ENCODE assay signal across 9 mouse cellular contexts in genomic region chr19:5095887-5096474, GRCm38 (mm10). TPM values are rescaled to one million over a fixed set of nuclear protein-coding genes. Genes with fewer than 3 reads are reported as not detected.
DNase-seq lines count a peak whose midpoint lies in the region; ATAC-seq lines count a peak whose summit lies in the region.
"Had no signal": no experiment of that assay in that cellular context is flagged by ENCODE, and none has a peak within 500 bp of the region (broad histone marks: within the 10 kb centered on the region; RNA-seq: fewer than 3 reads in every experiment).

No protein-coding gene starts in this region.

- 14% methylated on average over 9 of the region's 9 CpGs for WGBS in embryonic facial prominence, embryonic 12.5 days
- WGBS in midbrain, embryonic 14.5 days = 8% methylated on average over 9 of the region's 9 CpGs

- H3K36me3 ChIP-seq in embryonic facial prominence, embryonic 12.5 days = peaks cover 47% of the 10 kb centered on the region
- peaks cover 49% of the 10 kb centered on the region for H3K36me3 ChIP-seq in midbrain, embryonic 14.5 days (ENCODE audit: control insufficient read depth, insufficient read depth, low read length)

- intact Hi-C loops in left cerebral cortex, postnatal 36 days (cut with DNase I) = loop anchor here (1.0 kb wide), 1 partner anchor 54 kb away; no protein-coding TSS in a partner anchor

- peak overlapping the region; percentile 98 for H3K4me2 ChIP-seq in embryonic facial prominence, embryonic 12.5 days (replicated peaks)
- peak overlapping the region; percentile 92 for H3K4me2 ChIP-seq in midbrain, embryonic 14.5 days (ENCODE audit: low read length)

- peak; percentile 78 to 81 for DNase-seq in cerebellum, postnatal 10 days
- DNase-seq in induced T-regulatory cell, adult 2 months (ENCODE audit: low read depth) = peak; percentile 64
- DNase-seq in midbrain, embryonic 14.5 days = peak; percentile 45
- no peak for DNase-seq in left cerebral cortex, postnatal 36 days (ENCODE audit: low spot score in 2 of 2)
- DNase-seq in kidney, adult 8-10 months = no peak
- no peak for DNase-seq in B cell, adult 2 months

- no peak overlapping the region for H3K4me3 ChIP-seq in embryonic facial prominence, embryonic 12.5 days
- H3K4me3 ChIP-seq in midbrain, embryonic 14.5 days (replicated peaks; ENCODE audit: low read depth, low read length) = peak overlapping the region; percentile 89

- H3K27me3 ChIP-seq in embryonic facial prominence, embryonic 12.5 days = no peaks in the 10 kb centered on the region
- no peaks in the 10 kb centered on the region for H3K27me3 ChIP-seq in midbrain, embryonic 14.5 days (ENCODE audit: control insufficient read depth, insufficient read depth, low read length)

- H3K27ac ChIP-seq in embryonic facial prominence, embryonic 12.5 days = no peak overlapping the region
- H3K27ac ChIP-seq in midbrain, embryonic 14.5 days (replicated peaks; ENCODE audit: low read depth, low read length) = peak overlapping the region; percentile 96

- no peak for ATAC-seq in cerebellum, adult (ENCODE audit: insufficient number of reproducible peaks, low FRiP score, low TSS enrichment)
- ATAC-seq in embryonic facial prominence, embryonic 12.5 days (ENCODE audit: insufficient number of reproducible peaks, insufficient read depth, low FRiP score, low TSS enrichment) = no peak
- ATAC-seq in midbrain, embryonic 14.5 days (ENCODE audit: low FRiP score, low TSS enrichment) = no peak

- H3K4me1 ChIP-seq in embryonic facial prominence, embryonic 12.5 days = peaks cover 52% of the 10 kb centered on the region
- H3K4me1 ChIP-seq in midbrain, embryonic 14.5 days (ENCODE audit: control insufficient read depth, insufficient read depth, low read length) = peaks cover 53% of the 10 kb centered on the region

- 0 out of 2 replicates have a peak overlapping the region, but pooled peaks have one; percentile 12 for H3K9ac ChIP-seq in embryonic facial prominence, embryonic 12.5 days
- H3K9ac ChIP-seq in midbrain, embryonic 14.5 days (replicated peaks; ENCODE audit: low read length) = peak overlapping the region; percentile 99

- H3K9me3 ChIP-seq in embryonic facial prominence, embryonic 12.5 days = no peaks in the 10 kb centered on the region
- H3K9me3 ChIP-seq in midbrain, embryonic 14.5 days (ENCODE audit: control insufficient read depth, low read length) = no peaks in the 10 kb centered on the region

RNA-seq across cellular contexts. Expression of gene Cnih2, which starts 2.3 kb away (rescaled TPM):
- 69.7 and 74.9 TPM in 2 replicates for polyA plus RNA-seq in embryonic facial prominence, embryonic 12.5 days (2016; fragmentation: Nextera tagmentation; extraction: Ambion mirVana)
- 518 and 616 TPM in 2 replicates for polyA plus RNA-seq in midbrain, embryonic 14.5 days (2014; fragmentation: Nextera tagmentation; extraction: Ambion mirVana)
- 100 to 1,000 TPM; 260 to 267 TPM for total RNA-seq in left cerebral cortex, postnatal 36 days (2021)
- total RNA-seq: liver, adult 2 months had no signal

RNA-seq across cellular contexts. Expression of gene Yif1a, which starts 7.6 kb away (rescaled TPM):
- polyA plus RNA-seq in embryonic facial prominence, embryonic 12.5 days (2016; fragmentation: Nextera tagmentation; extraction: Ambion mirVana) = 67.3 and 73.4 TPM in 2 replicates
- polyA plus RNA-seq in midbrain, embryonic 14.5 days (2014; fragmentation: Nextera tagmentation; extraction: Ambion mirVana) = 62.2 and 62.7 TPM in 2 replicates
- total RNA-seq in left cerebral cortex, postnatal 36 days (2021) = 10 to 100 TPM; 24.8 to 26.1 TPM

RNA-seq across cellular contexts. Expression of gene Tmem151a, which starts 10.7 kb away (rescaled TPM):
- polyA plus RNA-seq in embryonic facial prominence, embryonic 12.5 days (2016; fragmentation: Nextera tagmentation; extraction: Ambion mirVana) = 2.9 and 3.7 TPM in 2 replicates
- polyA plus RNA-seq in midbrain, embryonic 14.5 days (2014; fragmentation: Nextera tagmentation; extraction: Ambion mirVana) = 8.3 and 15.7 TPM in 2 replicates
- total RNA-seq in left cerebral cortex, postnatal 36 days (2021) = 100 to 1,000 TPM; 152 to 188 TPM

RNA-seq across cellular contexts. Expression of gene Rab1b, which starts 10.9 kb away (rescaled TPM):
- 247 and 248 TPM in 2 replicates for polyA plus RNA-seq in embryonic facial prominence, embryonic 12.5 days (2016; fragmentation: Nextera tagmentation; extraction: Ambion mirVana)
- polyA plus RNA-seq in midbrain, embryonic 14.5 days (2014; fragmentation: Nextera tagmentation; extraction: Ambion mirVana) = 227 and 228 TPM in 2 replicates
- 100 to 1,000 TPM; 141 to 170 TPM for total RNA-seq in left cerebral cortex, postnatal 36 days (2021)

RNA-seq across cellular contexts. Expression of gene Klc2, which starts 22.4 kb away (rescaled TPM):
- polyA plus RNA-seq in embryonic facial prominence, embryonic 12.5 days (2016; fragmentation: Nextera tagmentation; extraction: Ambion mirVana) = 30.6 and 35.3 TPM in 2 replicates
- polyA plus RNA-seq in midbrain, embryonic 14.5 days (2014; fragmentation: Nextera tagmentation; extraction: Ambion mirVana) = 52.5 and 59.0 TPM in 2 replicates
- 100 to 1,000 TPM; 255 to 284 TPM for total RNA-seq in left cerebral cortex, postnatal 36 days (2021)

Comparison
In these comparisons a context has a peak if more than half of its experiments do, and no peak if none do; other contexts are left out.
1. DNase-seq: peak in cerebellum, postnatal 10 days (2 of 2), induced T-regulatory cell, adult 2 months (single experiment) and midbrain, embryonic 14.5 days (single experiment); none in left cerebral cortex, postnatal 36 days (0 of 2), kidney, adult 8-10 months (0 of 2) and B cell, adult 2 months (0 of 2).